Mouse (Mus musculus) embryonic facial prominence, embryonic 11.5 days (tissue): Measurements from ENCODE around the gene Cntnap1. TPM values are rescaled to one million over a fixed set of nuclear protein-coding genes. Genes with fewer than 3 reads are reported as not detected.

Experiments used
- ATAC-seq: fragments of 200-750 bp; cut with Nextera tagmentation; replicated peaks from 2 replicates; pipeline ENCODE4 v1.8.0; 2017; ENCODE audit warnings: low read depth; ENCODE audit not compliant: insufficient number of reproducible peaks, low FRiP score, low TSS enrichment
- DNase-seq: peaks from one replicate; pipeline ENCODE4 v3.0.0-alpha.2; 2015; ENCODE audit warnings: low spot score
- H3K27ac ChIP-seq: fragments of 300-500 bp; sonication (generic); replicated peaks from 2 replicates; pipeline ENCODE4 v1.5.1; 2014; ENCODE audit warnings: mild to moderate bottlenecking, low read depth, low read length, control low read depth
- H3K27me3 ChIP-seq: fragments of 300-500 bp; sonication (generic); 2 replicates; pipeline ENCODE4 v1.6.1; 2014; ENCODE audit warnings: mild to moderate bottlenecking, low read length, moderate library complexity, mixed read lengths; ENCODE audit not compliant: control insufficient read depth, insufficient read depth
- H3K36me3 ChIP-seq: fragments of 300-500 bp; sonication (generic); replicated peaks from 2 replicates; pipeline ENCODE4 v1.6.1; 2014; ENCODE audit warnings: low read depth, mild to moderate bottlenecking, low read length, moderate library complexity, mixed read lengths; ENCODE audit not compliant: control insufficient read depth, insufficient read depth
- H3K4me1 ChIP-seq: fragments of 300-500 bp; sonication (generic); 2 replicates; pipeline ENCODE4 v1.6.1; 2014; ENCODE audit warnings: low read length, mixed read lengths; ENCODE audit not compliant: control insufficient read depth, insufficient read depth
- H3K4me2 ChIP-seq: fragments of 300-500 bp; sonication (generic); 2 replicates; pipeline ENCODE4 v1.6.1; 2014; ENCODE audit warnings: low read depth, mild to moderate bottlenecking, control low read depth, low read length, moderate library complexity
- H3K4me3 ChIP-seq: fragments of 300-500 bp; sonication (generic); 2 replicates; pipeline ENCODE4 v1.5.1; 2014; ENCODE audit warnings: low read depth, low read length, control low read depth
- H3K9ac ChIP-seq: fragments of 300-500 bp; sonication (generic); replicated peaks from 2 replicates; pipeline ENCODE4 v1.6.1; 2014; ENCODE audit warnings: mild to moderate bottlenecking, control low read depth, low read length
- H3K9me3 ChIP-seq: fragments of 300-500 bp; sonication (generic); replicated peaks from 2 replicates; pipeline ENCODE4 v1.6.1; 2016; ENCODE audit warnings: mild to moderate bottlenecking, low read length, inconsistent platforms, mixed read lengths; ENCODE audit not compliant: control insufficient read depth
- WGBS: fragments of 180-500 bp; shearing (Covaris S2); extraction: QIAGEN DNeasy Blood & Tissue Kit; methylation state at CpG from one replicate; pipeline ENCODE4 v1.1.7; 2014; 5-methylcytosine and 5-hydroxymethylcytosine counted together
- polyA plus RNA-seq: library from polyadenylated mRNA; unstranded; fragments of >200 nt; fragmentation: Nextera tagmentation; extraction: Ambion mirVana; gene quantifications from 2 replicates; pipeline ENCODE4 v1.2.1, GENCODE M21; 2014

The Cntnap1 gene
- polyA plus RNA-seq, 1 experiment from 2014 or later, result 0.28 TPM

GRCm38 (mm10) chr11:101163476-101164350, 6.6 kb upstream of the Cntnap1 start:
- peaks cover 62% of the 10 kb centered on the region for H3K27me3 ChIP-seq
- H3K9me3 ChIP-seq, result no peaks in the 10 kb centered on the region
- ATAC-seq (no peak), DNase-seq (no peak)
- H3K4me3 ChIP-seq, result peak overlapping the region; percentile 29
- WGBS, result 6% methylated on average over 43 of the region's 49 CpGs
- H3K27ac ChIP-seq, result no peak overlapping the region
- H3K4me2 ChIP-seq, result peak overlapping the region; percentile 69
- peaks cover 9% of the 10 kb centered on the region; the same call in 1 of the 2 replicates for H3K4me1 ChIP-seq
- H3K36me3 ChIP-seq, result no peaks in the 10 kb centered on the region
- peak overlapping the region; percentile 52 for H3K9ac ChIP-seq

- Histone ChIP-seq H3K9ac (peak overlapping the region; percentile 52), H3K27me3 (peaks cover 68% of the 10 kb centered on the region), H3K4me1 (peaks cover 9% of the 10 kb centered on the region; the same call in 1 of the 2 replicates), H3K36me3 (no peaks in the 10 kb centered on the region), H3K4me3 (peak overlapping the region; percentile 29), H3K4me2 (peak overlapping the region; percentile 69), H3K27ac (no peak overlapping the region), H3K9me3 (no peaks in the 10 kb centered on the region)
- under 1% methylated on average over 20 of the region's 21 CpGs for WGBS
- no peak for DNase-seq
- ATAC-seq, result no peak
Measured at GRCm38 (mm10) chr11:101164351-101164665, 6.0 kb upstream of the Cntnap1 start.

- Histone ChIP-seq H3K4me3 (0 out of 2 replicates have a peak overlapping the region, but pooled peaks have one; percentile 29), H3K27ac (no peak overlapping the region), H3K9me3 (no peaks in the 10 kb centered on the region), H3K27me3 (peaks cover 74% of the 10 kb centered on the region), H3K9ac (no peak overlapping the region), H3K4me2 (no peak overlapping the region), H3K36me3 (no peaks in the 10 kb centered on the region), H3K4me1 (peaks cover 11% of the 10 kb centered on the region)
- 8% methylated on average over 35 of the region's 35 CpGs for WGBS
- ATAC-seq, result no peak
- DNase-seq, result peak; percentile 57
Measured at GRCm38 (mm10) chr11:101164677-101165580, 5.4 kb upstream of the Cntnap1 start.

- Histone ChIP-seq H3K9me3 (no peaks in the 10 kb centered on the region), H3K36me3 (no peaks in the 10 kb centered on the region), H3K4me2 (no peak overlapping the region), H3K27ac (no peak overlapping the region), H3K4me1 (peaks cover 19% of the 10 kb centered on the region), H3K27me3 (peaks cover 81% of the 10 kb centered on the region), H3K4me3 (no peak overlapping the region), H3K9ac (no peak overlapping the region)
- no peak for ATAC-seq
- 42% methylated on average over 14 of the region's 14 CpGs for WGBS
- DNase-seq, result no peak
Measured at GRCm38 (mm10) chr11:101166357-101166756, 4.0 kb upstream of the Cntnap1 start.

GRCm38 (mm10) chr11:101167211-101167962, 2.9 kb upstream of the Cntnap1 start:
- WGBS, result 44% methylated on average over 19 of the region's 19 CpGs
- Histone ChIP-seq H3K27ac (no peak overlapping the region), H3K4me3 (no peak overlapping the region), H3K9me3 (no peaks in the 10 kb centered on the region), H3K4me2 (no peak overlapping the region), H3K4me1 (peaks cover 22% of the 10 kb centered on the region), H3K27me3 (peaks cover 78% of the 10 kb centered on the region), H3K36me3 (no peaks in the 10 kb centered on the region), H3K9ac (no peak overlapping the region)
- no peak for ATAC-seq
- no peak for DNase-seq

GRCm38 (mm10) chr11:101167963-101168300, 2.4 kb upstream of the Cntnap1 start:
- ATAC-seq (no peak), DNase-seq (no peak)
- Histone ChIP-seq H3K36me3 (no peaks in the 10 kb centered on the region), H3K27ac (no peak overlapping the region), H3K27me3 (peaks cover 73% of the 10 kb centered on the region), H3K9me3 (no peaks in the 10 kb centered on the region), H3K4me2 (no peak overlapping the region), H3K4me1 (peaks cover 23% of the 10 kb centered on the region), H3K4me3 (no peak overlapping the region), H3K9ac (no peak overlapping the region)
- 47% methylated on average over 8 of the region's 8 CpGs for WGBS

GRCm38 (mm10) chr11:101168301-101168980, 1.9 kb upstream of the Cntnap1 start:
- H3K4me1 ChIP-seq, result peaks cover 23% of the 10 kb centered on the region
- no peak overlapping the region for H3K4me3 ChIP-seq
- WGBS, result 61% methylated on average over 18 of the region's 18 CpGs
- no peak overlapping the region for H3K27ac ChIP-seq
- no peak for ATAC-seq
- no peak overlapping the region for H3K9ac ChIP-seq
- no peaks in the 10 kb centered on the region for H3K36me3 ChIP-seq
- peaks cover 70% of the 10 kb centered on the region for H3K27me3 ChIP-seq
- H3K9me3 ChIP-seq, result no peaks in the 10 kb centered on the region
- DNase-seq, result no peak
- no peak overlapping the region; the same call in 1 of the 2 replicates for H3K4me2 ChIP-seq
